Mouse (Mus musculus) NIH3T3 (cell line): ENCODE data around the gene Mgea5.

Experiments
- DNase-seq: peaks from one replicate; pipeline ENCODE4 v3.0.0-alpha.2; 2012; ENCODE audit warnings: low read depth

Mgea5 gene

GRCm38 (mm10) chr19:45747028-45747867 is 36.4 kb downstream of the Mgea5 start:
- DNase-seq = peak; percentile 96

GRCm38 (mm10) chr19:45746153-45747020 is 37.2 kb downstream of the Mgea5 start:
- peak; percentile 90 for DNase-seq

- DNase-seq = no peak
These were observed 38.1 kb downstream of the Mgea5 start for GRCm38 (mm10) chr19:45745344-45746152.

GRCm38 (mm10) chr19:45743619-45744018 is 40.0 kb downstream of the Mgea5 start:
- no peak for DNase-seq

- DNase-seq = no peak
These were observed 40.6 kb downstream of the Mgea5 start for GRCm38 (mm10) chr19:45742984-45743575.

GRCm38 (mm10) chr19:45742218-45742983 is 41.2 kb downstream of the Mgea5 start, which contains the start of gene Fgf8:
Gene Fgf8 (minus strand): TSS chr19:45742915.
- no peak for DNase-seq

GRCm38 (mm10) chr19:45741431-45742217 is 42.0 kb downstream of the Mgea5 start:
- no peak for DNase-seq

- no peak for DNase-seq
These were observed 42.8 kb downstream of the Mgea5 start for GRCm38 (mm10) chr19:45740817-45741216.

GRCm38 (mm10) chr19:45740233-45740632 is 43.4 kb downstream of the Mgea5 start:
- DNase-seq = no peak

- no peak for DNase-seq
These were observed 45.1 kb downstream of the Mgea5 start for GRCm38 (mm10) chr19:45738521-45738920.

GRCm38 (mm10) chr19:45737846-45738484 is 45.7 kb downstream of the Mgea5 start:
- no peak for DNase-seq

- DNase-seq = no peak
These were observed 46.3 kb downstream of the Mgea5 start for GRCm38 (mm10) chr19:45737208-45737845.

- no peak for DNase-seq
These were observed 46.8 kb downstream of the Mgea5 start for GRCm38 (mm10) chr19:45736855-45737207.

- DNase-seq = no peak
These were observed 47.4 kb downstream of the Mgea5 start for GRCm38 (mm10) chr19:45736241-45736640.

- no peak for DNase-seq
These were observed 48.9 kb downstream of the Mgea5 start for GRCm38 (mm10) chr19:45734762-45735161.

- no peak for DNase-seq
These were observed 49.4 kb downstream of the Mgea5 start for GRCm38 (mm10) chr19:45734191-45734590.

- DNase-seq = no peak
These were observed 50.1 kb downstream of the Mgea5 start for GRCm38 (mm10) chr19:45733564-45733963.

- no peak for DNase-seq
These were observed 52.0 kb downstream of the Mgea5 start for GRCm38 (mm10) chr19:45731658-45732057.

- no peak for DNase-seq
These were observed 53.6 kb downstream of the Mgea5 start for GRCm38 (mm10) chr19:45730042-45730441.
